Mouse (Mus musculus): ENCODE results near the gene Trpm3. TPM values are rescaled to one million over a fixed set of nuclear protein-coding genes. Genes with fewer than 3 reads are reported as not detected.

Gene Trpm3
- 0.26 and 0.37 TPM in 2 replicates for polyA plus RNA-seq (2014; fragmentation: Nextera tagmentation; extraction: Ambion mirVana)

DNA sequence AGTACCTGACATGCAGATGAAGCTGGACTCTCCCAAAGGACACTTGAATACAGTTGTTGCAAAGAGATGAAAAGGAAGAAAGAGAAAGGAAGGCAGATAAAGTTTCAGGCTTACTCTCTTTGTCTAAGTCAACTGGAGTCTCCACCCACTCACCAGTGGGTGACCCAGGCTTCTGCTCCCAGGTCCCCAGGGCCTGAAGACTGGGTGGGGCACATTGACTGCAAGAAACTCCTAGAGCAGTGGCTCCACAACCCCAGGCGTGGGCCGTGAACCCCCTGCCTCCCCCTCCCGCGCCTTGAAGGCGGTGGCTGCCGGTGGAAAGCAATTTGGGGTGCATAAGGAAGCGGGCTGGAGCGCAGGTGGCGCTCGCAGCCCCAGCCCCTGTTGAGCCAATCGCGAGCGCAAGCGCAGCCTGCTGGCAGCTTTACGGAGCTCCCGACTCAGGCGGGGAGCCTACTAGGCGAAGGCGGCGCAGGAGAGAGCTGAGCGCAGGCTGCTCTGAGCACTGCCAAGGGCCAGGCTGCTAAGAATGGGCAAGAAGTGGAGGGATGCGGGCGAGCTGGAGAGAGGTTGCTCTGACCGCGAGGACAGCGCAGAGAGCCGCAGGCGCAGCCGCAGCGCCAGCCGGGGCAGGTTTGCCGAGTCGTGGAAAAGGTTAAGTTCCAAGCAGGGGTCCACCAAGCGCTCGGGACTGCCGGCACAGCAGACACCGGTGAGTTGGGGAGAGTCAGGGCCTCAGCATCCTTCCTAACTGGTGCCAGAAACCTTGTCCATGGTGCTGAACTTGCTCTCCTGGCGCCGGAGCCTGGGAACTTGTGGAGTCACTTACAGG lies at the start of gene Trpm3:
Gene Trpm3, plus strand, starts transcription at position 457 of the 832 bp plus-strand sequence.
- peak; percentile 92 for DNase-seq (ENCODE audit: low spot score)
- Histone ChIP-seq H3K9ac (ENCODE audit: low read length) (no peak within 1 kb of the TSS), H3K27ac (ENCODE audit: low read depth) (no peak within 1 kb of the TSS), H3K4me2 (ENCODE audit: low read length) (peak within 1 kb of the TSS; percentile 45), H3K9me3 (ENCODE audit: control insufficient read depth, low read length) (no peaks in the 10 kb centered on the region), H3K27me3 (replicated peaks; ENCODE audit: control insufficient read depth, insufficient read depth, low read length) (no peaks in the 10 kb centered on the region), H3K4me1 (replicated peaks; ENCODE audit: control insufficient read depth, insufficient read depth, low read length) (peaks cover 4% of the 10 kb centered on the region; the same call in 1 of the 2 replicates), H3K4me3 (ENCODE audit: low read depth, low read length) (peak within 1 kb of the TSS; percentile 21), H3K36me3 (ENCODE audit: control insufficient read depth, insufficient read depth, low read length) (no peaks in the 10 kb centered on the region)
- WGBS = under 1% methylated on average over 39 of the region's 39 CpGs
- peak; percentile 87 for ATAC-seq (replicated peaks; ENCODE audit: low FRiP score, low TSS enrichment, low read depth)

DNA sequence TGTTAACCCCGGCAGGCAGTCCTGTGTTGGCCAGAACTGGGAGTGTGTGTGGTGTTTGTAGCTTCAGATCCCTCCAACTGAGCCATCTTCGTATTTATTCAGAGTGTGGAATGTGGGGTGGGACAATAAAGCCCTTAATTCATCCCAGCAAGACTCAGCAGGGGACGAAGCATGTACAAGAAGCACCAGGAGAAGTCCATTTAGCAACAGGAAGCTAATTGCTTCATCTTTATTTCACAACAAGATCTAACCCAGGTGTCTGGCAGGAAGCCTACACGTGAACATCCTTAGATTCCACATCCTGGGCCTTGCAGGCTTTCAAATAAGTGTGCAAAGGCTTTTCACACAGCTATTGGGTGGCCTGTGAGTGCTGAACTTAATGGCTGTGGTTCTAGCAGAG lies 38.3 kb upstream of the Trpm3 start:
- 27% methylated on average over 4 of the region's 4 CpGs for WGBS
- DNase-seq (ENCODE audit: low spot score) = no peak
- no peak overlapping the region for H3K9ac ChIP-seq (ENCODE audit: low read length)
- no peak for ATAC-seq (replicated peaks; ENCODE audit: low FRiP score, low TSS enrichment, low read depth)
- H3K36me3 ChIP-seq (ENCODE audit: control insufficient read depth, insufficient read depth, low read length) = no peaks in the 10 kb centered on the region
- no peaks in the 10 kb centered on the region for H3K9me3 ChIP-seq (ENCODE audit: control insufficient read depth, low read length)
- H3K4me1 ChIP-seq (replicated peaks; ENCODE audit: control insufficient read depth, insufficient read depth, low read length) = no peaks in the 10 kb centered on the region
- H3K27me3 ChIP-seq (replicated peaks; ENCODE audit: control insufficient read depth, insufficient read depth, low read length) = no peaks in the 10 kb centered on the region
- H3K27ac ChIP-seq (ENCODE audit: low read depth) = no peak overlapping the region
- H3K4me3 ChIP-seq (ENCODE audit: low read depth, low read length) = no peak overlapping the region
- no peak overlapping the region for H3K4me2 ChIP-seq (ENCODE audit: low read length)

DNA sequence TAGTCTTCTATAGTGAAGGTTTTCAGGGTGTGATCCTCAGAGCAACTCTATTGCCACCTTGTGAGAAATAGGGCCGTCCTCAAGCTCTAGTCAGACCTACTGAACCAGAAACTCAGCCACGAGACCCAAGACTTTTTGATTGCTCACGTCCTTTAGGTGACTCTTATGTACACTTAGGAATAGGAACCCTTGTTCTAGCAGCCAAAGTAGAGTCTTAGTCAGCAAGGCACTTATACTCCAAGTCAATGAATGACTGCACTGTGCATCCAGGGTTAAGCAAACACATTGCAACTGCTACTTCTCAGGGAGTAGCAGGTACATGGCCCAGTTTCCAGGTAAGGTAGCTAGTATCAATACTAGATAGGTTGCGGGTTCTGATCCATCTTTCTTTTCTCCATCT lies 35.0 kb upstream of the Trpm3 start:
- WGBS = 77% methylated on average over 4 of the region's 4 CpGs
- no peak for ATAC-seq (replicated peaks; ENCODE audit: low FRiP score, low TSS enrichment, low read depth)
- DNase-seq (ENCODE audit: low spot score) = no peak
- no peak overlapping the region for H3K4me2 ChIP-seq (ENCODE audit: low read length)
- no peak overlapping the region for H3K9ac ChIP-seq (ENCODE audit: low read length)
- no peak overlapping the region for H3K27ac ChIP-seq (ENCODE audit: low read depth)
- H3K27me3 ChIP-seq (replicated peaks; ENCODE audit: control insufficient read depth, insufficient read depth, low read length) = no peaks in the 10 kb centered on the region
- H3K36me3 ChIP-seq (ENCODE audit: control insufficient read depth, insufficient read depth, low read length) = no peaks in the 10 kb centered on the region
- no peaks in the 10 kb centered on the region for H3K4me1 ChIP-seq (replicated peaks; ENCODE audit: control insufficient read depth, insufficient read depth, low read length)
- H3K4me3 ChIP-seq (ENCODE audit: low read depth, low read length) = no peak overlapping the region
- H3K9me3 ChIP-seq (ENCODE audit: control insufficient read depth, low read length) = no peaks in the 10 kb centered on the region

DNA sequence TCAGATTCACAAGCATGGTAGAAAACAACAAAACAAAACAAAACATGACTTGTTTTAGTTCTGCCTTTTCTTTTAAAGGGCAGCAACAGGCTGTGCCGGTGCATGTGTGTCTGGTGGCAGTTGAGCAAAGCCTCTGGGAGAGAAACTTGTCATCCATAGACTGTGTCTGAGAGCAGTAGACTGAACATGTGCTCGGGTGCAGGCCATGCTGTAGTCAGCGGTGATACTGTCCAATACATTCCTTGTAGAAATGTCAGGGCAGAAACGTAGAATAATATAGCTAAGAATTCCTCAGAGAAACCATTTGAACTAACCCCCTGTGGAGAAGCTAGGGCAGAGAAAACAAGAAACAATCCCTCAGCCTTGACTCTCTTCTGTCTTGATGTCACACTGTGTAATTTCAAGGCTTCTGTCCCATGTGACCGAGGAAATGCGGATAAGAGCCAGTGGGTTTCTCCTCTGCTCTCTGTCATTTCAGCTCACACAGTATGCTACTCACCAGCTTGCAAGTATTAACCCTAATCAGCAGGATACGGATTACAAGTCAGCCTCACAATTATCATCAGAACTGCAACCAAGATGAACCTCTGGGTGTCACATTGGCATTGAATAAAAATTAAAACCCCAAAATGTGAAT lies 33.9 kb upstream of the Trpm3 start:
- no peaks in the 10 kb centered on the region for H3K9me3 ChIP-seq (ENCODE audit: control insufficient read depth, low read length)
- WGBS = 79% methylated on average over 7 of the region's 7 CpGs
- H3K27me3 ChIP-seq (replicated peaks; ENCODE audit: control insufficient read depth, insufficient read depth, low read length) = no peaks in the 10 kb centered on the region
- no peak overlapping the region for H3K9ac ChIP-seq (ENCODE audit: low read length)
- H3K4me3 ChIP-seq (ENCODE audit: low read depth, low read length) = no peak overlapping the region
- no peaks in the 10 kb centered on the region for H3K36me3 ChIP-seq (ENCODE audit: control insufficient read depth, insufficient read depth, low read length)
- no peak for ATAC-seq (replicated peaks; ENCODE audit: low FRiP score, low TSS enrichment, low read depth)
- H3K4me1 ChIP-seq (replicated peaks; ENCODE audit: control insufficient read depth, insufficient read depth, low read length) = no peaks in the 10 kb centered on the region
- no peak overlapping the region for H3K27ac ChIP-seq (ENCODE audit: low read depth)
- H3K4me2 ChIP-seq (ENCODE audit: low read length) = no peak overlapping the region
- no peak for DNase-seq (ENCODE audit: low spot score)

DNA sequence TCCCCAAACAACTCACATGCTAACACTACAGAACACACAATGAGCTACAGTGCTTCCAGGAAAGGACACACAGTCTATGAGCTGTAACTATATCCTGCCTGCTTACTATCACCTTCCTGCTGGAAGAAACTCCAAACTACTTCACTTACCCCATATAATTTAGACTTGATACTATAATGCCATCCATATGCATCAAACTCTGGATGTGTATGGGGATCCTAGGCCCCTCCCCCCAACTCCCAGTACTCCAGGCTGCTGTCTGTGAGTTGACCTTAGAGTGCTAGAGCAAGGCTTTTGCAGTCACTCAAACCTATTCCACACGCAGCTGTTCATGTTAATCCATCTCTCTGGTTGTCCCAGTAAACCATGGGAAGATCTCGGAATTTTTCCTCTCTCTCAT lies 33.2 kb upstream of the Trpm3 start:
- no peak overlapping the region for H3K4me3 ChIP-seq (ENCODE audit: low read depth, low read length)
- ATAC-seq (replicated peaks; ENCODE audit: low FRiP score, low TSS enrichment, low read depth) (no peak), DNase-seq (ENCODE audit: low spot score) (no peak)
- WGBS = 46% methylated on average over 2 of the region's 2 CpGs
- no peaks in the 10 kb centered on the region for H3K9me3 ChIP-seq (ENCODE audit: control insufficient read depth, low read length)
- no peak overlapping the region for H3K9ac ChIP-seq (ENCODE audit: low read length)
- no peak overlapping the region for H3K27ac ChIP-seq (ENCODE audit: low read depth)
- H3K27me3 ChIP-seq (replicated peaks; ENCODE audit: control insufficient read depth, insufficient read depth, low read length) = no peaks in the 10 kb centered on the region
- H3K4me1 ChIP-seq (replicated peaks; ENCODE audit: control insufficient read depth, insufficient read depth, low read length) = no peaks in the 10 kb centered on the region
- H3K36me3 ChIP-seq (ENCODE audit: control insufficient read depth, insufficient read depth, low read length) = no peaks in the 10 kb centered on the region
- no peak overlapping the region for H3K4me2 ChIP-seq (ENCODE audit: low read length)

DNA sequence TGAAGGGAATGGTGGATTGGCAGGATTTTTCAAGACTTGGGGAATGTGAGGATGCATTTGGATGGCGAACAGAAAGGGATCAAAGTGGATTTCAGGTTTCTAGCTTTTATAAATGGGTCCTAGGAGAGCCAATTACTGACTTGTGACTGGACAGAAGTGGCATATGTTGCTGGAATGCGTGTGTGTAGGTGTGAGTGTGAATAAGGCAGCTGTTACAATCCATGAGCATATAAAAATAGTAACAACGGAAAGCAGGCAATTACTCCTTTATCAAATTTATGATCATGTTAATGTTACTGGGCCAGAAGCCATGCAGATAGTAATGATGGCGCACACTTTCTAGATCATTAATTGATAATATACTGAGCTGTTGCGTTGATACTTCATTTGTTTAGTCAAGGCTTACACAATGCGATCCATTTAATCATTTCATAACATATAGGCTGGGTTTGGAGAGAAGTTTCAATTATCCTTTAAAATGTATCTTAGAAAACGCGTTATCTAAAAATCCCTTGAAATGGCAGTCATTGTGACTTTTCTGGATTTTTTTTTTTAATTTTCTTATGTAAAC lies 29.9 kb upstream of the Trpm3 start:
- H3K27ac ChIP-seq (ENCODE audit: low read depth) = no peak overlapping the region
- no peaks in the 10 kb centered on the region for H3K27me3 ChIP-seq (replicated peaks; ENCODE audit: control insufficient read depth, insufficient read depth, low read length)
- no peak overlapping the region for H3K9ac ChIP-seq (ENCODE audit: low read length)
- H3K9me3 ChIP-seq (ENCODE audit: control insufficient read depth, low read length) = no peaks in the 10 kb centered on the region
- ATAC-seq (replicated peaks; ENCODE audit: low FRiP score, low TSS enrichment, low read depth) (no peak), DNase-seq (ENCODE audit: low spot score) (no peak)
- no peaks in the 10 kb centered on the region for H3K4me1 ChIP-seq (replicated peaks; ENCODE audit: control insufficient read depth, insufficient read depth, low read length)
- no peaks in the 10 kb centered on the region for H3K36me3 ChIP-seq (ENCODE audit: control insufficient read depth, insufficient read depth, low read length)
- H3K4me2 ChIP-seq (ENCODE audit: low read length) = no peak overlapping the region
- H3K4me3 ChIP-seq (ENCODE audit: low read depth, low read length) = no peak overlapping the region
- 86% methylated on average over 8 of the region's 8 CpGs for WGBS

DNA sequence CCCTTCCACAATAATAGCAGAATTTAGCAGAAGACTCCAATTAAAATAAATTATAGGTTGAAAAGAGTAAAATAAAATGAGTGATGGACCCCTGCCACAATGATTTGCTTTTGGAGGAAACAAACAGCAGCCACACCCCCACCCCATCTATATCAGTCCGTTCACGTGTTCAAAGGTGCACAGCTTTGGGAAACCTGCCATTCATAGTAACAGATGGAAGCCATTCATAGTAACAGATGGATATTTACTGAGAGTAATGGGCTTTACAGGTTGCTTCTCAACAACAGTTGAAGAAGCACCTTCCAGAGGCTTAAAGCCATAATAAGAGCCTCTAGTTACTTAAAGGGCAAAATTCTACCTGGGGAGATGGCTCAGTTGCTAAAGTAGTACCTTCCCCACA lies 17.9 kb upstream of the Trpm3 start:
- Histone ChIP-seq H3K4me2 (ENCODE audit: low read length) (no peak overlapping the region), H3K4me1 (replicated peaks; ENCODE audit: control insufficient read depth, insufficient read depth, low read length) (no peaks in the 10 kb centered on the region), H3K4me3 (ENCODE audit: low read depth, low read length) (no peak overlapping the region), H3K27me3 (replicated peaks; ENCODE audit: control insufficient read depth, insufficient read depth, low read length) (no peaks in the 10 kb centered on the region), H3K9ac (ENCODE audit: low read length) (no peak overlapping the region), H3K27ac (ENCODE audit: low read depth) (no peak overlapping the region), H3K9me3 (ENCODE audit: control insufficient read depth, low read length) (no peaks in the 10 kb centered on the region), H3K36me3 (ENCODE audit: control insufficient read depth, insufficient read depth, low read length) (no peaks in the 10 kb centered on the region)
- WGBS = 77% methylated on average over 2 of the region's 2 CpGs
- no peak for DNase-seq (ENCODE audit: low spot score)
- ATAC-seq (replicated peaks; ENCODE audit: low FRiP score, low TSS enrichment, low read depth) = no peak

DNA sequence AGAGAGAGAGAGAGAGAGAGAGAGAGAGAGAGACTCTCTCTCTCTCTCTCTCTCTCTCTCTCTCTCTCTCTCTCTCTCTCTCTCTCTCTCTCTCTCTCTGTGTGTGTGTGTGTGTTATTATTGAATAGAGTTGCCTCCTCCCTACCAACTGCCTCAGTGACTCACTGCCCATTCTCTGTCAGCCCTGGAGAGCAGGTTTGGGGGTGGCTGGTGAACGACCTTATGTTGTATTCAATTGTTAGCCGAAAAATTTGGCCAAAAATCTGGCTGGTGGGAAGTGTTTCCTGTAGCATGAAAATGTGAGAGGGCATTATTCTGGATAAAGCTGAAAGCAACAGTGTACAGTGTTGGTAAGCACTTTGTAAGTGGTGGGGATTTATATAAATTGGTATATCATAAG lies 17.2 kb upstream of the Trpm3 start:
- Histone ChIP-seq H3K4me1 (replicated peaks; ENCODE audit: control insufficient read depth, insufficient read depth, low read length) (no peaks in the 10 kb centered on the region), H3K4me2 (ENCODE audit: low read length) (no peak overlapping the region), H3K36me3 (ENCODE audit: control insufficient read depth, insufficient read depth, low read length) (no peaks in the 10 kb centered on the region), H3K4me3 (ENCODE audit: low read depth, low read length) (no peak overlapping the region), H3K27me3 (replicated peaks; ENCODE audit: control insufficient read depth, insufficient read depth, low read length) (no peaks in the 10 kb centered on the region), H3K9me3 (ENCODE audit: control insufficient read depth, low read length) (no peaks in the 10 kb centered on the region), H3K27ac (ENCODE audit: low read depth) (no peak overlapping the region), H3K9ac (ENCODE audit: low read length) (no peak overlapping the region)
- 92% methylated on average over 2 of the region's 2 CpGs for WGBS
- DNase-seq (ENCODE audit: low spot score) (no peak), ATAC-seq (replicated peaks; ENCODE audit: low FRiP score, low TSS enrichment, low read depth) (no peak)
